Mouse (Mus musculus): ENCODE data around the gene Gpatch4. TPM values are rescaled to one million over a fixed set of nuclear protein-coding genes. Genes with fewer than 3 reads are reported as not detected.

Gene Gpatch4
- polyA plus RNA-seq, 1 experiment: 4.4 TPM

GRCm38 (mm10) chr3:88000181-88000580 is 42.7 kb upstream of the Gpatch4 start, which contains the start of gene Bcan:
Gene Bcan (minus strand): TSS chr3:88000230.
- Histone ChIP-seq H3K27me3 (ENCODE audit: control insufficient read depth, insufficient read depth, low read length) (peaks cover 70% of the 10 kb centered on the region), H3K4me1 (ENCODE audit: control insufficient read depth, insufficient read depth, insufficient read length, low read length) (peaks cover 5% of the 10 kb centered on the region), H3K27ac (ENCODE audit: insufficient read depth, low read depth, low read length) (no peak within 1 kb of the TSS), H3K36me3 (ENCODE audit: control insufficient read depth, insufficient read depth, low read length) (no peaks in the 10 kb centered on the region), H3K4me3 (ENCODE audit: low read depth, low read length) (no peak within 1 kb of the TSS; the same call in 1 of the 2 replicates)
- TF ChIP-seq POLR2A (IDR thresholded peaks at IDR 0.05; ENCODE audit: low read depth, low read length) (no peak), CTCF (IDR thresholded peaks at IDR 0.05; ENCODE audit: extremely low read depth, insufficient read length, insufficient replicate concordance, low read depth, low read length) (no peak)
- 2% methylated on average over 39 of the region's 39 CpGs for WGBS

GRCm38 (mm10) chr3:88000816-88001595 is 41.9 kb upstream of the Gpatch4 start:
- TF ChIP-seq POLR2A (IDR thresholded peaks at IDR 0.05; ENCODE audit: low read depth, low read length) (no peak), CTCF (IDR thresholded peaks at IDR 0.05; ENCODE audit: extremely low read depth, insufficient read length, insufficient replicate concordance, low read depth, low read length) (no peak)
- H3K27me3 ChIP-seq (ENCODE audit: control insufficient read depth, insufficient read depth, low read length): peaks cover 64% of the 10 kb centered on the region
- 21% methylated on average over 11 of the region's 11 CpGs for WGBS

DNA sequence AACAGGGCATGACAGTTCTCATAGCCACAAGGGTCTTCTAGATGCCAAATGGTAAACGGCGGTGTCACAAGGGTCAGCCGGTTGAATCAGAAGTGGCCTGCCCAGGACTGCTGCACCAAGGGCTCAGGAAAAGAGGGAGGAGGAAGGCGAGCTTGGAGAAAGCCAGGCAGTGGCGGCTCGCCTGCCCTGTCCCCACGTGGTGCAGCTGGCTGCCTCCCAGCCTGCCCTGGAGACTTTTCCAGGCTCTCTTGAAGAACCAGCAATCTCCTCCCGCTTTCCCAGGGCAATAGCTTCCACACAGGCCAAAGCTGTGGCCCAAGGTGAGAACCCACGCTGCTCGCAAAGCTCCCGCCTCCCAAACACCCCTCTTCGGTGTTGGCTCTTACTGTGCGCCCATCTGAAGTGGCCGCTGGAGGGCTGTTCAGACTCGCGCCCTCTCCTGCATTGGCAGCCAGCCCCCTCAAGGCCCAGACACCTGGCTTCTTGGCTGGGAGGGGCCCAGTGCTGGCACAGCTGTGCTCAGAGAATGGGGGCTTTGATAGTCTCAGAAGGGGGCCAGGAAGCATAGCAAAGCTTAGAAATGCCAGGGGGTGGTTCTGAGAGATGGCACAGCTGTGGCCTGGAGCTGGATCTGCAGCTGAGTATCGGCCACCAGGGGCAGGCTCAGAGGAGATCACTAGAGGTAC is 40.5 kb upstream of the Gpatch4 start:
- TF ChIP-seq CTCF (IDR thresholded peaks at IDR 0.05; ENCODE audit: extremely low read depth, insufficient read length, insufficient replicate concordance, low read depth, low read length): no peak
- TF ChIP-seq POLR2A (IDR thresholded peaks at IDR 0.05; ENCODE audit: low read depth, low read length): no peak
- 5% methylated on average over 17 of the region's 17 CpGs for WGBS
- H3K27me3 ChIP-seq (ENCODE audit: control insufficient read depth, insufficient read depth, low read length): peaks cover 50% of the 10 kb centered on the region
- H3K36me3 ChIP-seq (ENCODE audit: control insufficient read depth, insufficient read depth, low read length): no peaks in the 10 kb centered on the region
- H3K4me3 ChIP-seq (ENCODE audit: low read depth, low read length): no peak overlapping the region
- no peak overlapping the region for H3K27ac ChIP-seq (ENCODE audit: insufficient read depth, low read depth, low read length)
- no peaks in the 10 kb centered on the region for H3K4me1 ChIP-seq (ENCODE audit: control insufficient read depth, insufficient read depth, insufficient read length, low read length)

More at GRCm38 (mm10) chr3:88000816-88001595, 41.9 kb upstream of the Gpatch4 start:
- Histone ChIP-seq H3K4me1 (ENCODE audit: control insufficient read depth, insufficient read depth, insufficient read length, low read length) (peaks cover 5% of the 10 kb centered on the region), H3K36me3 (ENCODE audit: control insufficient read depth, insufficient read depth, low read length) (no peaks in the 10 kb centered on the region), H3K4me3 (ENCODE audit: low read depth, low read length) (no peak overlapping the region), H3K27ac (ENCODE audit: insufficient read depth, low read depth, low read length) (no peak overlapping the region)

DNA sequence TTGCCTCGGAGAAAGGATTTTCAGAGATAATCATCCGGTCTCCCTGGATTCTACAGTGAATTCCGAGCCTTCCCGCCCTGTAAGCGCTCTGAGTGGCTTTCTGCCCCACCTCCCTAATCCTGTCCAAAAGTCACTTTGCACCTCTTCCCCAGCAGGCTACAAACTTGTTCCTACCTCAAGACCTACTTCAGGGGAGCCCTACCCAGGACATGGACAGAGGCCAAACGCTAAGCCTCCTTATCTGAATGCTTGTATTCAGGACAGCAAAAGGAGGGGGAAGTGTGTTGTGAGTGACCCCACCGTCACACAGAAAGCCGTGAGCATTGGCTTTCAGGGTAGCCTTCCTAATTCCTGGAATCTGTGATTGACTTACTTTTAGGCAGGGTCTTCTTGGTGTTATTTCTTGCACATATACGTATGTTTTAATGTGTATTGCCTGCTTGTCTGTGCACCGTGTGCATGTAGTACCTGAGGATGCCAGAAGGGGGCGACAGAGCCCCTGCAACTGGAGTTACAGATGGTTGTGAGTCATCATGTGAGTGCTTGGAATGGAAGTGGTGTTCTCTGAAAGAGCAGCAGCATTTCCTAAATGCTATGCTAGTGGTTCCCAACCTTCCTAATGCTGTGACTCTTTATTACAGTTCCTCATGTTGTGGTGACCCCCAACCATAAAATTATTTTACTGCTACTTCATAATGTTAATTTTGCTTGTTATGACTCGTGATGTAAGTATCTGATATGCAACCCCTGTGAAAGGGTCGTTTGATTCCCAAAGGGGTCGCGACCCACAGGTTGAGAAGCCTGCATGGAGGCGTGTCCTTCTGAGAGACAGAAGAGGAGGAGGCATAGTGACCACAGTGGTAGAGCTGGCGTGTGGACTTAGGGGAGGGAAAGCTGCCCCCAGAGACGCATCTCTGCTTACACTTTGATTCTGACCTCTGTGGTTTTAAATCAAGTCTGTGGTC is 36.8 kb upstream of the Gpatch4 start:
- TF ChIP-seq CTCF (IDR thresholded peaks at IDR 0.05; ENCODE audit: extremely low read depth, insufficient read length, insufficient replicate concordance, low read depth, low read length): peak; percentile 49; the same call in 1 of the 2 replicates
- no peak for TF ChIP-seq POLR2A (IDR thresholded peaks at IDR 0.05; ENCODE audit: low read depth, low read length)
- Histone ChIP-seq H3K4me3 (ENCODE audit: low read depth, low read length) (no peak overlapping the region), H3K4me1 (ENCODE audit: control insufficient read depth, insufficient read depth, insufficient read length, low read length) (no peaks in the 10 kb centered on the region), H3K36me3 (ENCODE audit: control insufficient read depth, insufficient read depth, low read length) (no peaks in the 10 kb centered on the region), H3K27ac (ENCODE audit: insufficient read depth, low read depth, low read length) (no peak overlapping the region), H3K27me3 (ENCODE audit: control insufficient read depth, insufficient read depth, low read length) (peaks cover 15% of the 10 kb centered on the region; the same call in 1 of the 2 replicates)
- WGBS: 75% methylated on average over 18 of the region's 18 CpGs

DNA sequence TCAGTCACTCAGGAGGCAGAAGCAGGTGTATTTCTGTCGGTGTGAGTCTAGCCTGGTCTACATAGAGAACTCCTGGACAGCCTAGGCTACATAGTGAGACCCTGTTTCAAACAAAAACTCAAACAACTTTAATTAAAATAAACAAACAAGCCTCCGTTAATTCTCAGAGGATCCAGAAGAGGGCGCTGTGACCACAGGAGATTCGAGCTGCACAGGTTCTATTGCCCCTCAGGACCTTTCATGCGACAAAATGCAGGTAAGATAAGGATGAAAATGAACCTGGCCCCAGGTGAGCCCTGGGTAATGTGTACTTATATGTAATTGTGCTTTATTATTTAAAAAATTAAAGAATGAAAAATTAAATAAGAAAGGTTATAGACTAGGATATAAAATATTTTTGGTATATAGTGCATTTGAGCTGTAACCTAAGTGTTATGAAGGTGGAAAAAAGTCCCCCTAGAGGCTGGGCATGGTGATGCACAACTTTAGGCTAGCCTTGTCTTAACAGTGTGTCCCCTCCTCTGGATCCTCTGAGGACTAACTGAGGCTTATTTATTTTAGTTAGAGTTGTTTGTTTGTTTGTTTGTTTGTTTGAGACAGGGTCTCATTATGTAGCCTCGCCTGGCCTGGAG is 32.2 kb upstream of the Gpatch4 start:
- Histone ChIP-seq H3K4me3 (ENCODE audit: low read depth, low read length) (no peak overlapping the region), H3K27me3 (ENCODE audit: control insufficient read depth, insufficient read depth, low read length) (peaks cover 3% of the 10 kb centered on the region), H3K36me3 (ENCODE audit: control insufficient read depth, insufficient read depth, low read length) (no peaks in the 10 kb centered on the region), H3K27ac (ENCODE audit: insufficient read depth, low read depth, low read length) (no peak overlapping the region), H3K4me1 (ENCODE audit: control insufficient read depth, insufficient read depth, insufficient read length, low read length) (no peaks in the 10 kb centered on the region)
- WGBS: 8% methylated on average over 6 of the region's 6 CpGs
- TF ChIP-seq CTCF (IDR thresholded peaks at IDR 0.05; ENCODE audit: extremely low read depth, insufficient read length, insufficient replicate concordance, low read depth, low read length) (peak; percentile 74; the same call in 1 of the 2 replicates), POLR2A (IDR thresholded peaks at IDR 0.05; ENCODE audit: low read depth, low read length) (no peak)

Data from small intestine, adult 2 months (tissue).